Mouse (Mus musculus): ENCODE measurements around the gene Itpkc.

DNA sequence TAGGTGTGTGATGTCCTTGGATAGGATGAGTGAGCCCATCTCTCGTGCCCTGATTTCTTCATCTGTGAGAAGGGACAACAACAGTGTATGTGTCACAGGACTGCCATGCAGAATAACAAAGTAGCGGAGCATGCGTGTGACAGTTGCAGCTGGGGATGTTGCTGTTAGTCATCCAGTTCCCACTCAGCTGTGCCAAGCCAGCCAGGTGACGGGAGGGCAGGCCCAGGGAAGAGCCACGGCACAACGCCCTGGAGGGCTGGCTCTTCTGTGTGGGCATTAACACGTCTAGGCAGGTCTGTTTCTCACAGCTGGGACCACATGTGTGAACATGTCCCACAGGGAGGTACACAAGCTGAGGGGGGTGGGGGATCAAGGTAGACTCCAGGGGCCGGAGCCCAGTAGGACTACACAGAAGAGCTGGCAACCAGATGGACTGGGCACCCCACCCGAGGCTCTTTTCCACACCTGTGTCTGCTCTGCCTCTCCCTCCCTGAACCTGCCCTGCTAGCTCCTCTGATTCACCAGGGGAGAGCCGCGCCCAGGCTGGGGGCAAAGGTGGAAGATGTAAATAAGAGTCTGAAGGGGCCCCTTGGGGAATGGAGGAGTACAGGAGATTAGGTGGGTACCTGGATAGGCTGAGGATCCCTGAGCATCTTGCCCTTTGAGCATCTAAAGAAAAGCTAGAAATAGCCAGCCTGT is 3.4 kb downstream of the Itpkc start:
- TF ChIP-seq CTCF (IDR thresholded peaks at IDR 0.05; ENCODE audit: low read depth) (no peak), EP300 (IDR thresholded peaks at IDR 0.05; ENCODE audit: low read depth) (no peak)
